Mouse (Mus musculus) spleen, adult 2 months (tissue): ENCODE results near the gene Mcl1. TPM values are rescaled to one million over a fixed set of nuclear protein-coding genes. Genes with fewer than 3 reads are reported as not detected.

Experiments
- DNase-seq, 2 experiments: peaks; one replicate each; pipeline versions ENCODE4 v3.0.0 to v3.0.0-alpha.2; 2012 to 2021; ENCODE audit warnings: low spot score in 2 of 2, low read depth in 1 of 2
- H3K27ac ChIP-seq: fragments of 200-500 bp; 2 replicates; pipeline ENCODE4 v1.5.1; 2012; ENCODE audit warnings: low read length, inconsistent platforms; ENCODE audit not compliant: insufficient read depth
- H3K27me3 ChIP-seq: fragments of 200-500 bp; 2 replicates; pipeline ENCODE4 v1.6.1; 2012; ENCODE audit warnings: mild to moderate bottlenecking, moderate library complexity, low read length, inconsistent platforms; ENCODE audit not compliant: control insufficient read depth, insufficient read depth
- H3K36me3 ChIP-seq: fragments of 200-500 bp; 2 replicates; pipeline ENCODE4 v1.6.1; 2012; ENCODE audit warnings: mild to moderate bottlenecking, low read length, inconsistent platforms; ENCODE audit not compliant: control insufficient read depth, insufficient read depth
- H3K4me1 ChIP-seq: fragments of 200-500 bp; 2 replicates; pipeline ENCODE4 v1.6.1; 2011; ENCODE audit warnings: inconsistent platforms; ENCODE audit not compliant: control insufficient read depth, insufficient read depth, insufficient read length
- H3K4me3 ChIP-seq: fragments of 200-500 bp; 2 replicates; pipeline ENCODE4 v1.5.1; 2011; ENCODE audit warnings: mild to moderate bottlenecking, inconsistent platforms; ENCODE audit not compliant: insufficient read depth, insufficient read length; ENCODE audit errors: extremely low read depth
- CTCF ChIP-seq: fragments of 200-500 bp; IDR thresholded peaks from 2 replicates; pipeline ENCODE4 v1.5.1; 2011; ENCODE audit warnings: mild to moderate bottlenecking, inconsistent platforms; ENCODE audit not compliant: insufficient read depth, insufficient read length, insufficient replicate concordance; ENCODE audit errors: extremely low read depth
- POLR2A ChIP-seq: fragments of 200-500 bp; IDR thresholded peaks from 2 replicates; pipeline ENCODE4 v1.6.1; 2011; ENCODE audit warnings: low read depth, low read length, inconsistent platforms
- WGBS: fragments of 180-500 bp; shearing (Covaris S2); methylation state at CpG from one replicate; pipeline ENCODE4 v1.1.7; 2018; 5-methylcytosine and 5-hydroxymethylcytosine counted together
- polyA plus RNA-seq: library from polyadenylated mRNA; depleted of rRNA; stranded (reverse); fragments of >200 nt; gene quantifications from 2 replicates; pipeline ENCODE4 v1.2.3, GENCODE M21; 2012

The Mcl1 gene
- polyA plus RNA-seq, 1 experiment, result 169 TPM

GRCm38 (mm10) chr3:95624628-95625503, 33.7 kb upstream of the Mcl1 start, which contains the start of gene Ensa:
Gene Ensa, plus strand, starts transcription at chr3:95624993.
- TF ChIP-seq CTCF (no peak), POLR2A (peak; percentile 41)
- Histone ChIP-seq H3K4me1 (no peaks in the 10 kb centered on the region), H3K27ac (peak within 1 kb of the TSS; percentile 88), H3K36me3 (peaks cover 21% of the 10 kb centered on the region), H3K4me3 (peak within 1 kb of the TSS; percentile 77), H3K27me3 (no peaks in the 10 kb centered on the region)
- WGBS, result under 1% methylated on average over 44 of the region's 44 CpGs
- DNase-seq, result peak; percentile 96 to 99

DNA sequence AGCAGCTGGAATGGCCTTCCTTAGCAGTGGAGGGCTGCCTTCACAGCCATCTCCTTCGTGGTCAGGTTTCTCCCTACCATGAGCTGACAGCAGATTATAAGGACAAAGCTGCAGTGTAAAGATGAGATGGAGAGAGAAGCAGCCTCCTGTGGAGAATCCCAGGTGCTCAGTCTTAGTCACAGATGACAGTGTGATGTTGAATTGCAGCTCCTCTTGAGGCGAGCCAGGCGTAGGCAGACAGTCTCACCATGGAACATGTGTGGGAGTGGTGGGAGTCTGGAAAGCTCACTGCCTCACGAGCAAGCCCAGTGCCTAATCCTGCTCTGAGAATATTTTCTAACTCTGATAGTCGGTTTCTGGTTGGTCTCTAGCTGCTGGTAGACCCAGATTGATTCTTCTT, 30.8 kb upstream of the Mcl1 start:
- WGBS, result 79% methylated on average over 5 of the region's 5 CpGs
- peaks cover 30% of the 10 kb centered on the region for H3K36me3 ChIP-seq

GRCm38 (mm10) chr3:95629755-95630154, 28.8 kb upstream of the Mcl1 start:
- no peak for DNase-seq
- no peaks in the 10 kb centered on the region for H3K27me3 ChIP-seq
- peaks cover 40% of the 10 kb centered on the region for H3K36me3 ChIP-seq
- no peak overlapping the region for H3K4me3 ChIP-seq
- TF ChIP-seq CTCF (no peak), POLR2A (no peak)
- WGBS, result 84% methylated on average over 4 of the region's 4 CpGs
- H3K4me1 ChIP-seq, result no peaks in the 10 kb centered on the region
- H3K27ac ChIP-seq, result no peak overlapping the region

More for the DNA sequence above, 30.8 kb upstream of the Mcl1 start:
- no peak for TF ChIP-seq CTCF
- no peak for TF ChIP-seq POLR2A
- Histone ChIP-seq H3K4me1 (no peaks in the 10 kb centered on the region), H3K27me3 (no peaks in the 10 kb centered on the region), H3K27ac (no peak overlapping the region), H3K4me3 (no peak overlapping the region)
- no peak for DNase-seq

- H3K4me3 ChIP-seq, result no peak overlapping the region
- H3K27me3 ChIP-seq, result no peaks in the 10 kb centered on the region
- H3K4me1 ChIP-seq, result peaks cover 5% of the 10 kb centered on the region; the same call in 1 of the 2 replicates
- no peak overlapping the region for H3K27ac ChIP-seq
- no peak for TF ChIP-seq CTCF
- no peak for TF ChIP-seq POLR2A
- 44% methylated on average over 3 of the region's 3 CpGs for WGBS
- peaks cover 40% of the 10 kb centered on the region for H3K36me3 ChIP-seq
- no peak for DNase-seq
These were observed 27.7 kb upstream of the Mcl1 start for GRCm38 (mm10) chr3:95630856-95631255.

DNA sequence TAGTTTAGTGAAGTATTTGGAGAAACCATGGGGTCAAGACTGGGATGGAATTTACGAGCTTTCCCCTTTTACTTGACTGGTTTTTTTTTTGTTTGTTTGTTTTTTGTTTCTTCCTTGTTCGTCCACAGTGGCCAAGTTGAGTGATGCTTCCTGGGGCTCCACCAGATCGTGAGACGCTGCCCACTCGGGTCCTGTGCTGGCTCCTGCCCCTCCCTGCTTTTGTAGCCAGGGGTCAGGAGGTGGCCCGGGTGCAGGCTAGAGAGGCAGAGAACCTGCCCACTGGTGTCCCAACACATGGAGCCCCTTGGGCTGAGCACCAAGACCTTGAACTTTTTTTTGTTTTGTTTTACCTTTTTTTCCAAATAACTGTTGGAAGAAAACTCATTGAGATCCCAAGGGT, 27.3 kb upstream of the Mcl1 start:
- H3K27me3 ChIP-seq, result no peaks in the 10 kb centered on the region
- TF ChIP-seq POLR2A (no peak), CTCF (no peak)
- H3K4me3 ChIP-seq, result no peak overlapping the region
- peaks cover 5% of the 10 kb centered on the region; the same call in 1 of the 2 replicates for H3K4me1 ChIP-seq
- no peak overlapping the region for H3K27ac ChIP-seq
- WGBS, result 83% methylated on average over 6 of the region's 6 CpGs
- DNase-seq, result no peak
- H3K36me3 ChIP-seq, result peaks cover 40% of the 10 kb centered on the region

- Histone ChIP-seq H3K27me3 (no peaks in the 10 kb centered on the region), H3K27ac (peak overlapping the region; percentile 63), H3K4me3 (no peak overlapping the region), H3K36me3 (peaks cover 34% of the 10 kb centered on the region), H3K4me1 (peaks cover 5% of the 10 kb centered on the region; the same call in 1 of the 2 replicates)
- DNase-seq, result no peak
- WGBS, result 72% methylated on average over 12 of the region's 12 CpGs
- TF ChIP-seq CTCF, result peak; percentile 24; the same call in 1 of the 2 replicates
- TF ChIP-seq POLR2A, result no peak
These were observed 25.7 kb upstream of the Mcl1 start for GRCm38 (mm10) chr3:95632648-95633588.
